Mouse (Mus musculus): Measurements from ENCODE around the gene Lars2. TPM values are rescaled to one million over a fixed set of nuclear protein-coding genes. Genes with fewer than 3 reads are reported as not detected.
A peak's percentile ranks its signal among the peaks of the same experiment; 100 is the strongest.

Lars2 gene
- polyA plus RNA-seq, 1 experiment from 2014 or later: 788 TPM

GRCm38 (mm10) chr9:123456634-123457602 lies 90.2 kb downstream of the Lars2 start:
- H3K9me3 ChIP-seq (replicated peaks): no peaks in the 10 kb centered on the region
- 68% methylated on average over 9 of the region's 9 CpGs for WGBS (ENCODE audit: insufficient replicate concordance)
- H3K4me3 ChIP-seq: no peak overlapping the region
- peaks cover 66% of the 10 kb centered on the region for H3K36me3 ChIP-seq
- no peak overlapping the region for H3K27ac ChIP-seq
- ATAC-seq: no peak
- no peak overlapping the region for H3K9ac ChIP-seq
- H3K4me2 ChIP-seq: no peak overlapping the region
- peaks cover 4% of the 10 kb centered on the region; the same call in 1 of the 2 replicates for H3K4me1 ChIP-seq
- H3K27me3 ChIP-seq (replicated peaks): no peaks in the 10 kb centered on the region

DNA sequence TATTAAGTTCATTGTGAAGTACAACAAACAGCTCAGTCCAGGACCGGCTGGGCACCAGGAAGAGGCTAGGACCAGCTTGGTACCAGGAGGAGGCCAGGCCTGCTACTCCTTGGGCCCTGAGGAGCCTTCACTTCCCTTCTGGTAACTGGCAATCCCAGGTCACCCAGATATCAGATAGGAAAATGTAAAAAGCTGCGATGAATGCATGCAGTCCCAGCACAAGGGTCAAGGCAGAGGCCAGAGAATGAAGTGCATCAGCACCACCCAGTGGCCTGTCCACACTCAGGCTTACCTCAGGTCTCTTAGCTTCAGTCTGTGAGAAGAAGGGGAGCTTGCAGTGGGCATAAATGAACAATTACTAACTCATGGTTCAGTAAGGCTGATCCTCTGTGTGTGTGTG lies 90.9 kb downstream of the Lars2 start:
- Histone ChIP-seq H3K36me3 (peaks cover 68% of the 10 kb centered on the region), H3K27ac (no peak overlapping the region), H3K9me3 (replicated peaks) (no peaks in the 10 kb centered on the region), H3K4me3 (no peak overlapping the region), H3K27me3 (replicated peaks) (no peaks in the 10 kb centered on the region), H3K4me2 (no peak overlapping the region), H3K4me1 (peaks cover 4% of the 10 kb centered on the region; the same call in 1 of the 2 replicates), H3K9ac (no peak overlapping the region)
- 59% methylated on average over 2 of the region's 2 CpGs for WGBS (ENCODE audit: insufficient replicate concordance)
- no peak for ATAC-seq

- WGBS (ENCODE audit: insufficient replicate concordance): 66% methylated on average over 4 of the region's 4 CpGs
- no peak overlapping the region for H3K4me2 ChIP-seq
- no peak overlapping the region for H3K27ac ChIP-seq
- no peaks in the 10 kb centered on the region for H3K9me3 ChIP-seq (replicated peaks)
- H3K4me3 ChIP-seq: no peak overlapping the region
- peaks cover 25% of the 10 kb centered on the region for H3K4me1 ChIP-seq
- no peak for ATAC-seq
- H3K36me3 ChIP-seq: peaks cover 18% of the 10 kb centered on the region
- H3K27me3 ChIP-seq (replicated peaks): no peaks in the 10 kb centered on the region
- no peak overlapping the region for H3K9ac ChIP-seq
Measured at GRCm38 (mm10) chr9:123467141-123467620, 100.5 kb downstream of the Lars2 start.

DNA sequence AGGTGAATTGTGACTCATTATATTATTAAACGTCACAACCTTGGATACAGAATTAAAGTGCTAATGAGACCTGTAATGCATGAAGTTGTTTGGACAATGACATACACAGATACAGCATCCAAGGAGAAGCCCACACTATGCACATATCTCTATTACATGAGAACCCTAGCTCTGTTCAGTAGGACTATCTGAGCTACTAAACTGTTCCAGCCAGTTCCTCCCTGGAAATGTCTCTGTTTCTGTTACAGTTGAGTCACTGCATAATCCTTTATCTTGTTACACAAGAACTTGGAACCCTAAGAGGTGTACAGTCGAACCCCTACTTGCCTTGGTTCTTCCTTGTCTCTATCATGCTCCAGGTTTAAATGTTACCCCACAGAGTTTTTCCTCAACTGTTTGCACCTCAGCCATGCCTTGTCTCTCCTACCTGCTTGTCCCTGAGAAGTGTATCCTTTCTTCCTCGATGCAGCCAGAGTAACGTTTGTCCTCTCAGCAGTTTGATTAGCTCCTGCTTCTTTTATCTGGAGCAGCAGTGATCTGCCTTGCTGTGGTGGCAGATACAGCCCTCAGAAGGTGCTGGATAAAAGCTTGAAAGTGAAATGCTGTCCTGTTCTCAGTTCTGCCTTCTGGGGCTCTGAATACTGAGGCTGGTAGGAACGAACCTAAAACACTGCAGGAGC lies 101.8 kb downstream of the Lars2 start:
- peak overlapping the region; percentile 32 for H3K4me2 ChIP-seq

GRCm38 (mm10) chr9:123469087-123469486 lies 102.4 kb downstream of the Lars2 start:
- Histone ChIP-seq H3K4me1 (peaks cover 25% of the 10 kb centered on the region), H3K27ac (peak overlapping the region; percentile 64), H3K9ac (no peak overlapping the region; the same call in 1 of the 2 replicates), H3K36me3 (peaks cover 9% of the 10 kb centered on the region; the same call in 1 of the 2 replicates), H3K27me3 (replicated peaks) (no peaks in the 10 kb centered on the region), H3K4me2 (peak overlapping the region; percentile 32), H3K4me3 (no peak overlapping the region), H3K9me3 (replicated peaks) (no peaks in the 10 kb centered on the region)
- ATAC-seq: peak; percentile 36; the same call in 1 of the 2 replicates

More for the DNA sequence above, 101.8 kb downstream of the Lars2 start:
- ATAC-seq: peak; percentile 88
- H3K4me3 ChIP-seq: no peak overlapping the region
- 33% methylated on average over 5 of the region's 5 CpGs for WGBS (ENCODE audit: insufficient replicate concordance)
- no peaks in the 10 kb centered on the region for H3K9me3 ChIP-seq (replicated peaks)
- peaks cover 25% of the 10 kb centered on the region for H3K4me1 ChIP-seq
- peaks cover 9% of the 10 kb centered on the region; the same call in 1 of the 2 replicates for H3K36me3 ChIP-seq
- peak overlapping the region; percentile 64 for H3K27ac ChIP-seq
- H3K9ac ChIP-seq: no peak overlapping the region; the same call in 1 of the 2 replicates
- H3K27me3 ChIP-seq (replicated peaks): no peaks in the 10 kb centered on the region

- no peaks in the 10 kb centered on the region for H3K27me3 ChIP-seq (replicated peaks)
- ATAC-seq: no peak
- H3K27ac ChIP-seq: no peak overlapping the region
- H3K36me3 ChIP-seq: no peaks in the 10 kb centered on the region
- no peak overlapping the region for H3K9ac ChIP-seq
- no peaks in the 10 kb centered on the region for H3K9me3 ChIP-seq (replicated peaks)
- H3K4me1 ChIP-seq: peaks cover 21% of the 10 kb centered on the region
- no peak overlapping the region for H3K4me2 ChIP-seq
- no peak overlapping the region for H3K4me3 ChIP-seq
Measured at GRCm38 (mm10) chr9:123473377-123473776, 106.7 kb downstream of the Lars2 start.

- no peaks in the 10 kb centered on the region for H3K27me3 ChIP-seq (replicated peaks)
- no peak for ATAC-seq
- no peak overlapping the region for H3K4me3 ChIP-seq
- 68% methylated on average over 1 of the region's 1 CpGs for WGBS (ENCODE audit: insufficient replicate concordance)
- no peak overlapping the region for H3K9ac ChIP-seq
- H3K4me1 ChIP-seq: peaks cover 26% of the 10 kb centered on the region
- H3K27ac ChIP-seq: no peak overlapping the region
- H3K36me3 ChIP-seq: peaks cover 5% of the 10 kb centered on the region; the same call in 1 of the 2 replicates
- no peaks in the 10 kb centered on the region for H3K9me3 ChIP-seq (replicated peaks)
- no peak overlapping the region for H3K4me2 ChIP-seq
Measured at GRCm38 (mm10) chr9:123475569-123475968, 108.8 kb downstream of the Lars2 start.

- WGBS (ENCODE audit: insufficient replicate concordance): 2% methylated on average over 27 of the region's 29 CpGs
- peak; percentile 50 for ATAC-seq
Measured at GRCm38 (mm10) chr9:123478031-123478585, 111.4 kb downstream of the Lars2 start.

DNA sequence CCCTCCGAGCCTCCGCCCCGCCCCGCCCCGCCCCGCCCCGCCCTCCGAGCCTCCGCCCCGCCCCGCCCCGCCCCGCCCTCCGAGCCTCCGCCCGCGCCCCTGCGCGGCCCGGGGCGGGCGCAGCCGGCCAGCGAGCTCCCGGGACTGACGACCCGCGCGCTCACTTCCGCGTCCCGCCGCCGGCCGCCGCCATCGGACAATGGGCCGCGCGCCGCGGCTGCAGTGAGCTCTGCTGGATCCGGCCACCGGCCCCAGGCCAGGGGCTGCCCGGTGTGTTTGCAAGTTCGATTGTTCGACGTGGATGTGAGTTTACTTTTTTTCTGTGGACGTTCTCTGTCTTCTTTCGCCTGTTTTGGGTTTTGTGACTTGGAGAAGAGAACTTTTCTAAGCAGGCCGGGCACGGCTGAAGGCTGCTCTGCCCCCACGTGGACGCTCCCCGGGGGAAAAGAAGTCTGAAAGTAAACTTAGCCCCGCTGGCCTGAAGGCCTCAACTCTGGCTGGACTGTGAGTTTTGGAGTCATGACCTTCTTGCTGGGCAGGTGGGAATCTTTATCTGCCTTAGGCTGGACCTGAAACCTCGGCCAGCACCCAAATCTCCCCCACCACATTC lies 112.0 kb downstream of the Lars2 start, which contains the start of gene Limd1:
Gene Limd1 (plus strand): TSS at position 121 of the 610 bp plus-strand sequence.
- peak; percentile 75 for ATAC-seq
- Histone ChIP-seq H3K36me3 (peaks cover 33% of the 10 kb centered on the region), H3K9ac (peak within 1 kb of the TSS; percentile 88), H3K9me3 (replicated peaks) (no peaks in the 10 kb centered on the region), H3K27ac (peak within 1 kb of the TSS; percentile 90), H3K4me3 (peak within 1 kb of the TSS; percentile 80), H3K4me1 (peaks cover 57% of the 10 kb centered on the region), H3K4me2 (peak within 1 kb of the TSS; percentile 88), H3K27me3 (replicated peaks) (no peaks in the 10 kb centered on the region)
- WGBS (ENCODE audit: insufficient replicate concordance): under 1% methylated on average over 44 of the region's 57 CpGs

More at GRCm38 (mm10) chr9:123478031-123478585, 111.4 kb downstream of the Lars2 start:
- Histone ChIP-seq H3K27ac (peak overlapping the region; percentile 68; the same call in 1 of the 2 replicates), H3K4me3 (peak overlapping the region; percentile 80), H3K27me3 (replicated peaks) (no peaks in the 10 kb centered on the region), H3K4me2 (peak overlapping the region; percentile 88), H3K9me3 (replicated peaks) (no peaks in the 10 kb centered on the region), H3K36me3 (peaks cover 29% of the 10 kb centered on the region), H3K9ac (peak overlapping the region; percentile 60), H3K4me1 (peaks cover 51% of the 10 kb centered on the region)

- Histone ChIP-seq H3K27ac (peak overlapping the region; percentile 90), H3K4me1 (peaks cover 62% of the 10 kb centered on the region), H3K27me3 (replicated peaks) (no peaks in the 10 kb centered on the region), H3K36me3 (peaks cover 38% of the 10 kb centered on the region), H3K4me2 (peak overlapping the region; percentile 88), H3K4me3 (peak overlapping the region; percentile 80), H3K9ac (peak overlapping the region; percentile 88), H3K9me3 (replicated peaks) (no peaks in the 10 kb centered on the region)
- WGBS (ENCODE audit: insufficient replicate concordance): 14% methylated on average over 17 of the region's 17 CpGs
- ATAC-seq: peak; percentile 13
Measured at GRCm38 (mm10) chr9:123479196-123479669, 112.5 kb downstream of the Lars2 start.

DNA sequence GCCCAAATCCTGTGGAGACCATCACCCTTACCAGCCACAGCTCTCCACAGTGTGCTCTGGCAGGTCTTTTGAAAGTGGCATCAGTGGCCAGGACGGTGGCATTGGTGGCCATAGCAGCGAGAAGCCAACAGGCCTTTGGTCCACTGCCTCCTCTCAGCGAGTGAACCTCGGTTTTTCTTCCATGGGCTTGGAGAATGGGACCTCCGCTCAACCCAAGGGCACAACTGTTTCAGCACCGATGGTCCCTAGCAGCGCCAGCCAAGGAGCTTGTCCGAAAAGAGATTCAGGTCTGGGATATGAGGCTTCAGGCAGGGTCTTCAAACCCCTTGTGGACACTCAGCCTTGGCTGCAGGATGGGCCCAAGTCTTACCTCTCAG lies 113.1 kb downstream of the Lars2 start:
- peak overlapping the region; percentile 88 for H3K4me2 ChIP-seq
- 88% methylated on average over 8 of the region's 8 CpGs for WGBS (ENCODE audit: insufficient replicate concordance)
- H3K9ac ChIP-seq: peak overlapping the region; percentile 88
- ATAC-seq: no peak
- H3K27me3 ChIP-seq (replicated peaks): no peaks in the 10 kb centered on the region
- peaks cover 45% of the 10 kb centered on the region for H3K36me3 ChIP-seq
- H3K4me1 ChIP-seq: peaks cover 69% of the 10 kb centered on the region
- peak overlapping the region; percentile 80 for H3K4me3 ChIP-seq
- no peaks in the 10 kb centered on the region for H3K9me3 ChIP-seq (replicated peaks)
- H3K27ac ChIP-seq: peak overlapping the region; percentile 90
